Mouse (Mus musculus) megakaryocyte, embryonic 14.5 days (primary cell): ENCODE results near the gene Pilrb1.

Experiments used
- FLI1 ChIP-seq: IDR thresholded peaks from 2 replicates; pipeline ENCODE4 v1.6.1; 2012; ENCODE audit warnings: low read length, inconsistent platforms, mixed read lengths
- GATA1 ChIP-seq: IDR thresholded peaks from 3 replicates; pipeline ENCODE4 v1.6.1; 2012; ENCODE audit warnings: mixed read lengths, low read length, inconsistent platforms, borderline replicate concordance

- TF ChIP-seq GATA1 (no peak), FLI1 (no peak)
Measured at GRCm38 (mm10) chr5:137826421-137826820, 31.5 kb downstream of the Pilrb1 start.
